Mouse (Mus musculus) neural tube, embryonic 15.5 days (tissue): ENCODE measurements around the gene Trim29. TPM values are rescaled to one million over a fixed set of nuclear protein-coding genes. Genes with fewer than 3 reads are reported as not detected.
A peak's percentile ranks its signal among the peaks of the same experiment; 100 is the strongest.

Experiments used
- ATAC-seq: fragments of 200-750 bp; cut with Nextera tagmentation; 2 replicates; pipeline ENCODE4 v1.8.0; 2017; ENCODE audit warnings: mild to moderate bottlenecking, moderate TSS enrichment, moderate library complexity; ENCODE audit not compliant: low FRiP score
- H3K27ac ChIP-seq: fragments of 300-500 bp; sonication (generic); replicated peaks from 2 replicates; pipeline ENCODE4 v1.5.1; 2015; ENCODE audit warnings: mild to moderate bottlenecking, inconsistent platforms
- H3K27me3 ChIP-seq: fragments of 300-500 bp; sonication (generic); replicated peaks from 2 replicates; pipeline ENCODE4 v1.6.1; 2015; ENCODE audit warnings: inconsistent platforms
- H3K36me3 ChIP-seq: fragments of 300-500 bp; sonication (generic); 2 replicates; pipeline ENCODE4 v1.6.1; 2015; ENCODE audit warnings: inconsistent platforms
- H3K4me1 ChIP-seq: fragments of 300-500 bp; sonication (generic); 2 replicates; pipeline ENCODE4 v1.6.1; 2015; ENCODE audit warnings: inconsistent platforms
- H3K4me2 ChIP-seq: fragments of 300-500 bp; sonication (generic); 2 replicates; pipeline ENCODE4 v1.6.1; 2015; ENCODE audit warnings: inconsistent platforms, mild to moderate bottlenecking, moderate library complexity
- H3K4me3 ChIP-seq: fragments of 300-500 bp; sonication (generic); replicated peaks from 2 replicates; pipeline ENCODE4 v1.5.1; 2015; ENCODE audit warnings: mild to moderate bottlenecking, inconsistent platforms
- H3K9ac ChIP-seq: fragments of 300-500 bp; sonication (generic); replicated peaks from 2 replicates; pipeline ENCODE4 v1.6.1; 2015; ENCODE audit warnings: mild to moderate bottlenecking, inconsistent platforms
- H3K9me3 ChIP-seq: fragments of 300-500 bp; sonication (generic); replicated peaks from 2 replicates; pipeline ENCODE4 v1.6.1; 2016; ENCODE audit warnings: inconsistent platforms
- WGBS: fragments of 180-500 bp; shearing (Covaris S2); methylation state at CpG from one replicate; pipeline ENCODE4 v1.1.7; 2015; ENCODE audit warnings: mixed read lengths; 5-methylcytosine and 5-hydroxymethylcytosine counted together
- polyA plus RNA-seq: library from polyadenylated mRNA; unstranded; fragments of >200 nt; fragmentation: Nextera tagmentation; extraction: Ambion mirVana; gene quantifications from 2 replicates; pipeline ENCODE4 v1.2.1, GENCODE M21; 2015

Trim29 gene
- polyA plus RNA-seq, 1 experiment from 2014 or later = 0.18 TPM

DNA sequence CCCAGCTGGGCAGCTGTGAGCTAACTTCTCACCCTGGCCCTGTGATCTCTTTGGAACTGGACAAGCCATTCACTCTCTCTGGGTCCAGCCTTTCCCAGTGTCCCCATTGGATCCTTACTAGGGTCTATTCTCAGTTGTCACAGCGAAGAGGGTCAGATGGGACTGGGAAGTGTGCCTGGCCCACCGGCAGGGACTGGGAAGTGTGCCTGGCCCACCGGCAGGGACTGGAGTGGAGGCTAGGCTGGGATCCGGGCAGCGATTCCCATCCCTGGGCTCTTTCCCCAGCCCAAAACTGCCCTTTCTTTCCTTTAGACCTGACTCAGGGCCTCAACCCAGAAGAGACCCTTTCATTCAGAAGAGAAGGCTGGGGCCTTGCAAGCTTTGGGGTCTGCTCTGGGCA, 27.4 kb downstream of the Trim29 start:
- no peak for ATAC-seq

GRCm38 (mm10) chr9:43339614-43340020, 29.0 kb downstream of the Trim29 start:
- H3K4me3 ChIP-seq = no peak overlapping the region
- no peak overlapping the region for H3K27ac ChIP-seq
- peaks cover 2% of the 10 kb centered on the region; the same call in 1 of the 2 replicates for H3K27me3 ChIP-seq
- H3K9ac ChIP-seq = no peak overlapping the region
- H3K36me3 ChIP-seq = no peaks in the 10 kb centered on the region
- no peaks in the 10 kb centered on the region for H3K9me3 ChIP-seq
- no peak overlapping the region for H3K4me2 ChIP-seq
- 0% methylated on average over 2 of the region's 2 CpGs for WGBS
- peaks cover 11% of the 10 kb centered on the region for H3K4me1 ChIP-seq
- ATAC-seq = peak; percentile 70

More for the DNA sequence above, 27.4 kb downstream of the Trim29 start:
- Histone ChIP-seq H3K36me3 (no peaks in the 10 kb centered on the region), H3K4me1 (peaks cover 8% of the 10 kb centered on the region), H3K4me2 (no peak overlapping the region), H3K27ac (no peak overlapping the region), H3K27me3 (peaks cover 2% of the 10 kb centered on the region; the same call in 1 of the 2 replicates), H3K9ac (no peak overlapping the region), H3K4me3 (no peak overlapping the region), H3K9me3 (no peaks in the 10 kb centered on the region)
- 72% methylated on average over 5 of the region's 5 CpGs for WGBS

DNA sequence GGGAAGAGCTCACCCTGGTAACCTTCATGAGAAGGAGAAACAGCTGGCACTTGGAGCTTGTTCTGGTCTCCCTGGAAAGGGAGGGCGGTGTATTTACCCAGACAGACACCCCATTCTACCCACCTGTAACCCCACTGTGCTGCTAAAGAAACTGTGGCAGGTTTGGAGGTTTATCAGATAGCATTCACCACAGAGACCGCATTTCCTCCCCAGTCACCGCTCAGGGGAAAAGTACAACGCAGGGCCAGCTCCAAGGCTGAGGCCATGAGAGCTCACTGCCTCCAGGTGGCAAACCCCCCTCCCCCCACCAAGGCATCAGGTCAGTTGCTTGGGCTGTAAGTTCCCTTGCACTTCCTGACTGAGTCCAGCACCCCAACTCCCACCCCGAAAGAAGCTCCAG, 39.4 kb downstream of the Trim29 start:
- H3K27me3 ChIP-seq = no peaks in the 10 kb centered on the region
- H3K4me2 ChIP-seq = no peak overlapping the region
- no peak overlapping the region for H3K9ac ChIP-seq
- no peak overlapping the region for H3K4me3 ChIP-seq
- ATAC-seq = no peak
- WGBS = 43% methylated on average over 5 of the region's 5 CpGs
- no peaks in the 10 kb centered on the region for H3K36me3 ChIP-seq
- H3K4me1 ChIP-seq = peaks cover 24% of the 10 kb centered on the region
- no peaks in the 10 kb centered on the region for H3K9me3 ChIP-seq
- H3K27ac ChIP-seq = no peak overlapping the region

DNA sequence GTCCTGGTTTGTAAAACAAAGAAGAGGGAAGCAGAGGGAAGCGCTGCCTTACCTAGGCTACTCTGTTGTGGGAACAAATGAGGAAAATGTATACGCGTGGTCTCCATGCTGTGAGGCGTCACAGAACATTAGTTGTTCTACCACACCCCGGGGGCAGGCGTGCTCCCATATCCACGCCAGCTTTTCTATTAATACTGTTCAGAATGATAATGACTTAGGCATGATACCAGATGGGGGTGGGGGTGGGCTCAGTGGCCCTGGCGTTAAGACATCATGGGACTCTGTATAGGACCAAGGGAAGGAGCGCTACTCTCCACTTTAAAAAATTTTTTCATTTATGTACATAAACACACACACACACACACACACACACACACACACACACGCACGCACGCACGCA, 40.4 kb downstream of the Trim29 start:
- ATAC-seq = no peak
- H3K9me3 ChIP-seq = no peaks in the 10 kb centered on the region
- peaks cover 24% of the 10 kb centered on the region for H3K4me1 ChIP-seq
- no peak overlapping the region for H3K4me2 ChIP-seq
- WGBS = 52% methylated on average over 13 of the region's 13 CpGs
- no peak overlapping the region for H3K4me3 ChIP-seq
- H3K9ac ChIP-seq = 0 out of 2 replicates have a peak overlapping the region, but pooled peaks have one; percentile 5
- H3K36me3 ChIP-seq = no peaks in the 10 kb centered on the region
- H3K27me3 ChIP-seq = no peaks in the 10 kb centered on the region
- H3K27ac ChIP-seq = no peak overlapping the region

DNA sequence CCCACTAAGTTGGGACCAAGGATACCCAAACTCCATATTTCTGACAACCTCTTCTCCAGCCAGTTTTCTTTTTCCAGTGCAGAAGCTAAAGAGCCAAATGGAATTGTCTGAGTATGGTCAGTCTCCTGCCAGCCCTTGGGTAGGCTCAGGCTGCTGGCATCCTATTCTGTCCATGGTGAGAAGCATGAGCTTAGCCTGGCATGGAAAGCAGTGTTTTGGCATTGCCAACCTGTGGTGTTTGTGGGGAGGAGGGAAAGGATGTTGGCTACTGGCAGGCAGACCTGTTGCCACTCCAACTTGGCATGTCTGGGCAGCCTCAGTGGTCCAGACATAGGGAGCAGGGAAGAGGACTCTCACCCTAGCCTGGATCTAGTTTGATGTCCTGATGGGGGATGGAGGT, 46.4 kb downstream of the Trim29 start:
- ATAC-seq = no peak
- Histone ChIP-seq H3K36me3 (no peaks in the 10 kb centered on the region), H3K27ac (no peak overlapping the region), H3K4me3 (no peak overlapping the region), H3K9me3 (no peaks in the 10 kb centered on the region), H3K4me2 (no peak overlapping the region), H3K27me3 (no peaks in the 10 kb centered on the region), H3K9ac (no peak overlapping the region), H3K4me1 (peaks cover 13% of the 10 kb centered on the region)

DNA sequence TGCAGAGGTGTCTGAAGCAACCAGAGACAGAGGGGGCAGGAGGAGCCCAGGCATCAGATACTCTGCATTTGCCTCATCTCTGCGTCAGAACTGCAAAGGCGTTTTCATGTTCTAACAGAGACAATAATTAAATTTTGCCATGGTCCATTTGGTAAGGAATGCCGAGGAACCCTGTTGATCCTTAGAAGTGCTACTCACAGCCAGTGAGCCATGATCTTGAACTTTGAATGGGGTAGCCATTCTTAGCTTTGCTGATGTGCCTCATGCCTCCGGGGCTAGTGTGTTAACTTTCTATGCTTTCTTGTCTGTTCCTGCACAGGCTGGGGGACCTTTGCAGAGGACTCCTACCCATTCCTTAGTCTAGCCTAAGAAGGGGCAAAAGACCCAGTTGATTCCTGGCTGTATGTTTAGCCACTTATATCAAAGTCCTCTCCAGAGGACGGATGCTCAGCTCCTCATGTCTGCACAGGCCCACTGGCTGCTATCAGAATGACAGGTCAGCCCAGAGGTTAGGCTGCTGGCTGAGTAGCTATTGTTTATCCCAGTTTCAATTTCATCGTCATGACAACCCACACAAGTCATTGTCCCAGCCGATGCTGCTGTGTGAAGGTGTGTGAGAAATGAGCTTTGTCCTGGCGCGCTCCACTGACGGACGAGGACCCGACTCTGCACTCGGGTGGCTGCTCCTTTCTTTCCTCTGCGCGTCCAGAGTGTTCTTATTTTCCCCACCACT, 48.1 kb downstream of the Trim29 start:
- Histone ChIP-seq H3K9ac (no peak overlapping the region), H3K27ac (no peak overlapping the region), H3K4me1 (peaks cover 11% of the 10 kb centered on the region), H3K4me2 (no peak overlapping the region), H3K27me3 (no peaks in the 10 kb centered on the region), H3K9me3 (no peaks in the 10 kb centered on the region), H3K36me3 (no peaks in the 10 kb centered on the region), H3K4me3 (no peak overlapping the region)
- ATAC-seq = no peak
- 18% methylated on average over 15 of the region's 15 CpGs for WGBS

DNA sequence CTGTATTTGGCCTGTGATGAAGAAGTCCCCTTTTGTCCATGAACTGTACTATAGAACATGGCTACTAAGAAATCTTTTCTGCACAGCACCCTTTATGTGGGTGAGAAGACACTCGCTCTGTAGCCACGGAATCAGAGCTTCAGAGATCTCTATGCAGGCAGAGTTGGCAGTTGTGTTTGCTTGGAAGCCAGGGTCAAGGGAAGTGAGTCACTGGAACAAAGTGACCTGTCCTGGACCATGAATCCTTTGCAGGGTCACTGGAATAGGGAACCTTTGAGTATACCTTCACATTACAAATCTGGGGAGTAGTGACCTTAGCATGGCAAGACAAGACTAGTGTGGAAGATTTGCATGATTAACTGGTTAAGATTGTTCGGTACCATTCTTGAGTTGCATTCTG, 58.1 kb downstream of the Trim29 start:
- WGBS = 92% methylated on average over 3 of the region's 3 CpGs
- no peaks in the 10 kb centered on the region for H3K36me3 ChIP-seq
- no peak overlapping the region for H3K9ac ChIP-seq
- no peak overlapping the region for H3K4me2 ChIP-seq
- no peaks in the 10 kb centered on the region for H3K27me3 ChIP-seq
- no peak overlapping the region for H3K4me3 ChIP-seq
- ATAC-seq = no peak
- 0 out of 2 replicates have a peak, but pooled peaks cover 3% of the 10 kb centered on the region for H3K4me1 ChIP-seq
- H3K9me3 ChIP-seq = no peaks in the 10 kb centered on the region
- H3K27ac ChIP-seq = no peak overlapping the region

GRCm38 (mm10) chr9:43383871-43384270, 73.2 kb downstream of the Trim29 start:
- no peak overlapping the region for H3K9ac ChIP-seq
- H3K27me3 ChIP-seq = peaks cover 4% of the 10 kb centered on the region; the same call in 1 of the 2 replicates
- 57% methylated on average over 4 of the region's 4 CpGs for WGBS
- H3K36me3 ChIP-seq = no peaks in the 10 kb centered on the region
- no peak overlapping the region for H3K4me3 ChIP-seq
- H3K9me3 ChIP-seq = no peaks in the 10 kb centered on the region
- peaks cover 10% of the 10 kb centered on the region; the same call in 1 of the 2 replicates for H3K4me1 ChIP-seq
- no peak overlapping the region for H3K4me2 ChIP-seq
- ATAC-seq = no peak
- no peak overlapping the region for H3K27ac ChIP-seq

DNA sequence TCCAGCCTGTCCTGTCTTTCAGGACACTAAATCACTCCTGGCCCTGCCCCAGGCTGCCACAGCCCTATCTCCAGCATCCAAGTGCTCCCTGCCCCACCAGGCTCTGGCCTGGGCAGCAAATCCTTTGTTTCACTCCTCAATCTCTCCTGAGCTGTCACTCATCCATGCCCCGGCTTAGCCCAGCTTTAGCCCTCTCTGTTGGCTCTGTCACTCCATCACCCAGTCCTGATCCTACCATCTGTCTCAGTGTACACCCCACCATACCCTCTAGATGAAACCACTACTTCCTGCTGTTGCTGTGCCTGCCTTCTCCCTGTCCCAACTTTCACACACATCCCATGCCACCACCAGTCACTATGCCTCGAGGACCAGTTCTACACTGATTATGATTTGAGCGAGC, 73.8 kb downstream of the Trim29 start:
- H3K4me2 ChIP-seq = no peak overlapping the region
- H3K4me1 ChIP-seq = peaks cover 12% of the 10 kb centered on the region
- H3K27me3 ChIP-seq = peaks cover 4% of the 10 kb centered on the region; the same call in 1 of the 2 replicates
- ATAC-seq = no peak
- H3K27ac ChIP-seq = no peak overlapping the region
- 82% methylated on average over 3 of the region's 3 CpGs for WGBS
- H3K9me3 ChIP-seq = no peaks in the 10 kb centered on the region
- no peak overlapping the region for H3K4me3 ChIP-seq
- H3K9ac ChIP-seq = no peak overlapping the region
- H3K36me3 ChIP-seq = no peaks in the 10 kb centered on the region

Other genes starting within 250 kb of the Trim29 start
- 19.9 and 23.2 TPM in 2 replicates for gene Arhgef12, start 203.6 kb upstream of the Trim29 start, polyA plus RNA-seq
- gene Tmem136, start 194.3 kb upstream of the Trim29 start, polyA plus RNA-seq = 9.3 and 11.0 TPM in 2 replicates
- 0.47 TPM in 1 of 2 replicates, not detected in the other for gene Pou2f3, start 100.5 kb upstream of the Trim29 start, polyA plus RNA-seq
- gene Oaf, start 70.9 kb upstream of the Trim29 start, polyA plus RNA-seq = 9.4 and 16.3 TPM in 2 replicates